Mouse (Mus musculus) ES-Bruce4 (cell line): ENCODE measurements at regions not wholly inside any gene's neighbourhood (a gene's known extent, or its start where the extent isn't known, plus 50 kb on each side); places are given as distances from the start of the nearest gene placed in this dataset.

ENCODE experiments used
- H3K27ac ChIP-seq: 2 replicates; pipeline ENCODE4 v1.5.1; 2012; ENCODE audit warnings: low read length, inconsistent platforms; ENCODE audit not compliant: insufficient read depth
- H3K27me3 ChIP-seq: 2 replicates; pipeline ENCODE4 v1.6.1; 2012; ENCODE audit warnings: mild to moderate bottlenecking, low read length, inconsistent platforms; ENCODE audit not compliant: control insufficient read depth, poor library complexity, insufficient read depth, severe bottlenecking
- H3K36me3 ChIP-seq: 2 replicates; pipeline ENCODE4 v1.6.1; 2012; ENCODE audit warnings: inconsistent platforms, mild to moderate bottlenecking, low read length, moderate library complexity; ENCODE audit not compliant: control insufficient read depth, poor library complexity, insufficient read depth, severe bottlenecking
- H3K4me1 ChIP-seq: one replicate; pipeline ENCODE4 v1.8.1; 2011; ENCODE audit warnings: low read length; ENCODE audit not compliant: control insufficient read depth, insufficient read depth
- H3K4me3 ChIP-seq: 2 replicates; pipeline ENCODE4 v1.5.1; 2011; ENCODE audit warnings: low read depth, mild to moderate bottlenecking, low read length
- H3K9ac ChIP-seq: 2 replicates; pipeline ENCODE4 v1.6.1; 2012; ENCODE audit warnings: low read depth, mild to moderate bottlenecking, inconsistent platforms; ENCODE audit not compliant: poor library complexity, severe bottlenecking
- H3K9me3 ChIP-seq: replicated peaks from 2 replicates; pipeline ENCODE4 v1.6.1; 2012; ENCODE audit warnings: mild to moderate bottlenecking, low read length, inconsistent platforms; ENCODE audit not compliant: control insufficient read depth, poor library complexity, insufficient read depth, severe bottlenecking
- CTCF ChIP-seq: IDR thresholded peaks from one replicate; pipeline ENCODE4 v1.8.1; 2011; ENCODE audit warnings: low read depth, low read length
- EP300 ChIP-seq: IDR thresholded peaks from 2 replicates; pipeline ENCODE4 v1.6.1; 2011; ENCODE audit warnings: low read depth, low read length; ENCODE audit not compliant: insufficient read depth
- POLR2A ChIP-seq: IDR thresholded peaks from one replicate; pipeline ENCODE4 v1.8.1; 2011; ENCODE audit warnings: low read length; ENCODE audit not compliant: insufficient read depth

DNA sequence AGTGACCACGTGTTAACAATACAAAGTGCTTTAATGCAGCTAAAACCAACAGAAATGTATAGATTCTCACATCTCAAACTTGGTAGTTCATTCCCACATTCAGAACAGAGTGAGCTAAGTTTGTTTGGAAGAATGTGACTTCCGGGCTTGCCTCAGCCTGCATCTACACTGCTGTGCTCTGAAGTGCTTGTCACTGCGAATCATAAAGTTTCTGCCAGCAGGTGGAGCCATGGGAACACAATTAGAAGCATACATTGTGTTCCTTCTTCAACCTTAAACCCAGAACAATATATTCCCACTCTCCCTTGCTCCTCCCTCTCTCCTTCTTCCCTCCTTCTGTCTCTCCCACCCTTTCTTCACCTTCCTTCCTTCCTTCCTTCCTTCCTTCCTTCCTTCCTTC is 128.5 kb upstream of the P3h2 start:
- TF ChIP-seq EP300 = no peak
- peak; percentile 57 for TF ChIP-seq CTCF
- TF ChIP-seq POLR2A = no peak
- no peaks in the 10 kb centered on the region for H3K9me3 ChIP-seq

DNA sequence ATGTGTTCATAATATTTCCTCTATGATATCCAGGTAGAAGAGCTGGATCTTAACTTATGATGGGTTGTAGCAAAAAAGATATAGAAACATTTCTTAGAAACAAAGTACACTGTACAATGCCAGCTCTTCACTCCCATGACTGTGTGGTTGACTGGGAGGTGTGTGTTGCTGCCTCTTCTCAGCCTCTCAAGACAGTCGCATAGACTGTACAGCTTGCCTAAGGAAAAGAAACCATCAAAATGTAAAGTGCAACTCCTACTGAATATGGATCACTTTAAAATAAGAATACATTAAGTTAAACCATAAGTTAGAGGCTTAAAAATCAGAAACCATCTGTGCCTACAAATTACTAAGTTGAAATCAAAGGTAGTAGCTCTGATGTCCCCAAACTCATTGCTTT is 125.5 kb upstream of the P3h2 start:
- Histone ChIP-seq H3K4me1 (no peaks in the 10 kb centered on the region), H3K9me3 (no peaks in the 10 kb centered on the region), H3K4me3 (no peak overlapping the region), H3K27me3 (no peaks in the 10 kb centered on the region), H3K27ac (no peak overlapping the region), H3K36me3 (no peaks in the 10 kb centered on the region), H3K9ac (no peak overlapping the region)
- TF ChIP-seq CTCF (no peak), EP300 (no peak), POLR2A (no peak)

More for the DNA sequence above, 128.5 kb upstream of the P3h2 start:
- Histone ChIP-seq H3K27me3 (no peaks in the 10 kb centered on the region), H3K9ac (no peak overlapping the region), H3K4me1 (no peaks in the 10 kb centered on the region), H3K4me3 (no peak overlapping the region), H3K36me3 (no peaks in the 10 kb centered on the region), H3K27ac (no peak overlapping the region)

DNA sequence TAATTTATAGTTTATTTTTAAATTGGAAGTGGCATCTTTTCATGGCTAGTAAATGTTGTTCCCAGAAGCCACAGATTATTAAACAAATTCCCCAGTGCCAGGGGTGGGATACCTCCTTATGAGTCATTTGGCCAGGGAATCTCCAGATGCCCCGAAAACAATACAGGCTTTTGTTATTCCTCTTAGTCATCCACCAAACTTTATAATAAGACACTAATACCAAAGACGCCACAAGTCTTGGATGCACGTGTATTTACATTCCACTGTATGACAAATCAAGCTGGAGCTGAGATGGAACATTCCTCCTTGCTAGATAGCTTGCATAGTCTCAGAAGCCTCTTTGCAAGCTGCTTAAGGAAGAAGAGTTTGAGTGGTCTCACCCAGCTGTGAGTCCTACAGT is 105.8 kb upstream of the P3h2 start:
- Histone ChIP-seq H3K36me3 (no peaks in the 10 kb centered on the region), H3K27me3 (no peaks in the 10 kb centered on the region), H3K9me3 (no peaks in the 10 kb centered on the region; the same call in 1 of the 2 replicates), H3K9ac (no peak overlapping the region), H3K4me3 (no peak overlapping the region), H3K27ac (no peak overlapping the region), H3K4me1 (no peaks in the 10 kb centered on the region)
- TF ChIP-seq POLR2A = no peak
- TF ChIP-seq CTCF = no peak
- TF ChIP-seq EP300 = no peak

DNA sequence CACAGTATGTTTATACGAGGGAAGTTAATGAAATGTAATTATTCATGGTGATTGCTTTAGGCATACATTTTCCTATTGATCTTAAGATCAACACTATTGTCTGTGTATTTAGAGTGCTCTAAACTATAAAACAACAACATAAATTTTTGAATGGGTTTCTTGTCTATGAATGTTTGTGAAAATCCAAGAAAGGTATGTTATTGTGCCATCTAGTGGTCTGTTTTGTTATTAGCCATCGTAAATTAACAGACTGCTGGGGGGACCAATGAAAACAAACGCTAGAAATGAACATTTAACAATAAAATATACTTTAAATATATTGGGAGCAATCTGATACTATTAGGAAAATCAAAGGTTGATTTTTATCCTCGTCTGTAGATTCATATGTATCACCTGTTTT is 93.5 kb upstream of the P3h2 start:
- Histone ChIP-seq H3K4me1 (no peaks in the 10 kb centered on the region), H3K9ac (no peak overlapping the region), H3K9me3 (no peaks in the 10 kb centered on the region), H3K27me3 (no peaks in the 10 kb centered on the region), H3K4me3 (no peak overlapping the region), H3K27ac (no peak overlapping the region), H3K36me3 (no peaks in the 10 kb centered on the region)
- TF ChIP-seq POLR2A (no peak), CTCF (no peak), EP300 (no peak)

DNA sequence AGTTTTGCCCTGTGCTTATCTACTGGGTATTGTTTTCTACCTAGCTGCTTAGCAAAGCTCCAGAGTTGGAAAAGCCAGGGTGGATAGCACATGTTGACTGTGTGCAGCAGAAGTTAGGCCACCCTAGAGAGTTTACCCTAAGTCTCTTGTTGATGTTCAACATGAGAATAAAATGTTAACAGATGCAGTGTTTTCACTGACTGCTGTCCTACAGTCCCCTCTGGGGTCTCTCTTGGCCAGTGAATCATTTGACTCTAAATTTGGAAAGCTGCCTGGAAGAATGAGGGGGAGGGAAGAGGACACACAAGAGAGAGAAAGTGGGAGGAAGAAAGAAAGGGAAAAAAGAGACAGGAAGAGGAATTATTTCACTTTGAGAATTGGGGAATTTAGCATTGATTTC is 90.8 kb upstream of the P3h2 start:
- Histone ChIP-seq H3K4me3 (no peak overlapping the region), H3K36me3 (no peaks in the 10 kb centered on the region), H3K4me1 (no peaks in the 10 kb centered on the region), H3K27me3 (no peaks in the 10 kb centered on the region), H3K27ac (no peak overlapping the region), H3K9me3 (no peaks in the 10 kb centered on the region), H3K9ac (no peak overlapping the region)
- TF ChIP-seq POLR2A (no peak), CTCF (no peak), EP300 (no peak)

DNA sequence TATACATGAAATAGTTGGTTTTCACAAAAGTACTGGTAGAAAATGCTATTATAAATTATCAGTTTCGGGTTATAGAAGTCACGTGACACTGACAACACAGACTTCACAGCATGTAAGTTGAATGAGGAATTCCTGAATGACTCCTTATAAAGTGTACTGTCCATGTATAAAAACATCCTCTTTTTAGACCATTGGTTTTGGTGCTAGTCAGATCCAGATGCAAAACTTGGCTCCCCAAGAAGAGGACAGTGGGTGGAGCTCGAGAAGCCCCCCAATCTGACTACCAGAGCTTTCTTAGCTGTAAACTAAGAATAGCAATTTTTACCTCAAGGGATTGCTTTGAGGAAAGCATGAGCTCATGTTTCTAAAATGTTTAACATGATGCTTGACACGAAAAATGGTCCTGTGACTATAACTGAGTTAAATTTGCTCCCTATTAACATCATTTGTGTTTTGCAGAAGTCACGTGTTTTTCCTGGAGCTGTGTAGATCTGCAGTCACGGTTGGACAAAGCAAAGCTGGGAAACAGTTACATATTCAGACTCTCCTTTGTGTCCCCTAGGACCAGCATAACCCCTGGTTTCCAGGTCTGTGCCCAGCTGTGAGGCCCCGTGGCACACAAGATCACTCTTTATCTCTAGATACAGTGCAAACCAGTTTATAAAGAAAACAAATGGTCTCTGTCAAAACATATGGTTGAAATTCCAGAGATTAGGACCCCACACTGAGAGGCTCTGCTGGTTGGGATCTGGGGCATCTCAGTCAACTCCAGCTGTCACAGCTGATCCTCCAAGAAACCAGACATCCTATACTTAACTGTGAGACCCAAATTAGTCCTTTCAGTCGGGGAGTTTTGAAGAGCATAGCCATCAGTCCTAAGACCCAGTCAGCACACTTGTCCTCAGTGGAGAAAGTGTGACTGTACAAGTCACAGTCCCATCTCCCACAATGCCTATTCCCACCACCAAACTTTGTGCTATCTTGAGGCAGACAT is 80.0 kb upstream of the P3h2 start:
- no peaks in the 10 kb centered on the region for H3K4me1 ChIP-seq
- H3K9ac ChIP-seq = no peak overlapping the region
- H3K27ac ChIP-seq = no peak overlapping the region
- no peaks in the 10 kb centered on the region for H3K27me3 ChIP-seq
- no peaks in the 10 kb centered on the region for H3K36me3 ChIP-seq
- TF ChIP-seq EP300 (no peak), POLR2A (no peak)
- no peak overlapping the region for H3K4me3 ChIP-seq
- H3K9me3 ChIP-seq = no peaks in the 10 kb centered on the region
